Mouse (Mus musculus) thymus, postnatal 4 days (tissue): ENCODE results near the gene Cyp2s1.
"Not testable (repeated sequence)": the region's sequence is repeated elsewhere in the genome, so short reads cannot be mapped to it uniquely, and the experiment has no call there.

Experiments
- DNase-seq: peaks from one replicate; pipeline ENCODE4 v3.0.0; 2021

Gene Cyp2s1

DNA sequence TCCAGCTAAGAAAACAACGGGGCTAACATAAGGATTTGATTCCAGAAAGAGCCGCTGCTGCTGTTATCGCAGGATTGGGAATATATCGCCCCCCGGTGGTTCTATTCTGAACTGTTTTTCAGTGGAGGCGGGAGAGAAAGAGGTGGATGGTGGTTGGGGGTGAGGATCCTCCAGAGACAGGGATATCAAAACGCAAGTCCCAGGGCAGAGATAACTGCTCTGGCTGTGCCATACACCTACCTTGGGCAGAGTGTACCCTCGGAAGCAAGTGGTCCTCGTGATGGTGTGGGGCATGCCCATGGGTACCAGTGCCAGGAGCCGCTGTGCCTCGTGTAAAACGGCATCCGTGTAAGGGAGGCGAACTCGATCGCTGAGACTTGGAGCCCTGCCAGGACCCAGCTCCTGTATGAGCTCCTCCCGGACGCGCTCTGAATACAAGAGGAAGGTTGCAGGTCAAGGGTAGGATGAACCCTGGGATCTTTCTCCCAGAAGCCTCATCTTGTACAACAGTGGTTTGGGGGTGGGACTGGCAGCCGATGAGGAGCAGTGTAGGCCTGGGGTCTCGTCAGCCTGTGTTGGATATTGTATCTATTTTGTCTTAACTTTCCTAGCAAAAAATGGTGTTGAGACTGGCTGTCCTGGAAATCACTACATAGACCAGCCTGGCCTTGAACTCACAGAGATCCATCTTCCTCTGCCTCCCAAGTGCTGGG lies 10.9 kb downstream of the Cyp2s1 start:
- peak; percentile 75 for DNase-seq

DNA sequence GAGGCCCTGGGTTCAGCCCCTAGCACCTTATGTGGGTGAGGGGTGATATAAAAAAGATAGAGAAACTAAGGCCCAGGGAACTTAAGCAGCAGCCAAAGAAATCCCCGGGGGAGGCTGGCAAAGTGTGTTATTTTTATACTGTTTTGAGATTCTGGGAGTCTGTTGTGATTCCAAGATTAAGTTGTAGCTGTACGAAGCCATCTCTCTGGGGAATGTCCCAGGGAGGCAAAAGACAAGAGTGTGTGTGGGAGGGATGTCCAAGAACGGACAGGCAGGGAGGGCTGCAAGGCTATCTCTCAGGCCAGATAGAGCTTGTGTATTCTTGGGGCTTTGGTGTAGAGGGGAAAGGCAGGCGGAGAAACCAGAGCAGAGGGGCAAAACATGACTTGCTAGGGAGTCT lies 11.9 kb downstream of the Cyp2s1 start:
- DNase-seq, result no peak

DNA sequence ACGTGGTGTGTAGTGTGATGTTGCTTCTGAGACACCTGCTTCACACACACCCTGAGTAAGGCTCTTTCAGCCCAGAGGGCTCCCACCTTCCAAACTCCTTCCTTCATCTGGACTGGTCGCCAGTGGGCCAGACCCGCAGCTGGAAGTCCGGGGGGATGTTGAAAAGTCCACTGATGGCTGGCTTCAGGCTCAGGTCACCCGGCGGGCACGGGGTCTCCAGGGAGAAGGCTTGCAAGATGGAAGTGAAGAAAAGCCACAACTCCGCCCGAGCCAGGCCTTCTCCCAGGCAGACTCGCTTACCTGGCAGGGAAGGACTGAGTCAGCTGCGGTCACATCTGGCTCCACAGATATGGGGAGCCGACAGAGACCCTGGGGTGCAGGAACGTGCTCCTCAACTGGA lies 13.3 kb downstream of the Cyp2s1 start:
- no peak for DNase-seq

DNA sequence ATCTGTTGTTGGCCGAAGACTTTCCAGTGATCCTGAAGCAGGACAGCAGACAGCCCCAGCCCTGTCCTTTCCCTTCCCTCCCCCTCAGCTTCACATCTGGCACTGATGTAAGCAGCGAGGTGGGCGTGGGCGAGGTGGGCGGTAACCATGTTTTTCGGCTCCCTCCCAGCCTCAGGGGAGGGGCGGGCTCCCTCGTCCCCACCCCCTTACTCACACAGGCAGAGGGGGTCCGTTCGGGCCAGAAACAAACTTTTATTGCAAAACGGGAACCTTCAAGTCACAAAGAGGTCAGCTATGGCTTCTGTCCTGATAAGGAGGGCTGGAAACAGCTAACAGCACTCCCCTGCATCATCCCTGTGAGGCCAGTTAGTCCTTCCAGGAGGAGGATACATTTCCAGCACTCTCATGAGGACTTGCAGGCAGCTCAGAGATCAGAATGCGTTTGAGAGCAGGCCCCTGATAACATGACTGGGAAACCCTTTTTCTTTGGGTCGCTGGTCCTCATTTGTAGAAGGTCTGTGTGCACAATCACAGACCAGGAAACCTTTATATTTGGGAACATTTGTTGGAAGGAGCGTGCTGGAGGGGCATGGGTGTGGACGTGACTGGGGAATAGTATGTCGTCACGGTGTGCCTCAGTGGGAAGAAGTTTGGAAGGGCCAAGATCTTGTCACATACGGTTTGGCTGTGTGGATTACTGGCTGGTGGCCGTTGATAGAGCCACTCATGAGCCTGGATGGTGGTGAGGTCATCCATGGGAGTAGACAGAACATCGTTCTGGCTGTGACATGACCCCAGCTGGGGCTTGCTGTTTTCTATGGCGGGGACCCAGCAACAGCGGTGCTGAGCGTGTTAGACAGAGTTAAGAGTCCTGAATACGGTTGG lies 14.2 kb downstream of the Cyp2s1 start:
- DNase-seq, result peak; percentile 36

DNA sequence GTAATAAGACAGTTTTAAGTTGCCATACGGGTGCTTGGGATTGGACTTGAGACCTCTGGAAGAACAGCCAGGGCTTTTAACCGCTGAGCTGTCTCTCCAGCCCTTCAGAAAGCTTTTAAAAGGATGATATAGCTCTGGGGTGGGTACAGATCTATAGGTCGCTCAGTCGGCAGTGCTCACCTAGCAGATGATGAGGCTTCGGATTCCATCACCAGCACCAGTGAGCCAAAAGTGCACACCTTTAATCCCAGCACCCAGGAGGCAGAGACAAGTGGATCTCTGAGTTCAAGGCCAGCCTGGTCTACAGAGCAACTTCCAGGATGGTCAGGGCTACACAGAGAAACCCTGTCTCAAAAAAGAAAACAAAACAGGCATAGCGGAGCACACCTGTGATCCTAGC lies 15.7 kb downstream of the Cyp2s1 start:
- no peak for DNase-seq

DNA sequence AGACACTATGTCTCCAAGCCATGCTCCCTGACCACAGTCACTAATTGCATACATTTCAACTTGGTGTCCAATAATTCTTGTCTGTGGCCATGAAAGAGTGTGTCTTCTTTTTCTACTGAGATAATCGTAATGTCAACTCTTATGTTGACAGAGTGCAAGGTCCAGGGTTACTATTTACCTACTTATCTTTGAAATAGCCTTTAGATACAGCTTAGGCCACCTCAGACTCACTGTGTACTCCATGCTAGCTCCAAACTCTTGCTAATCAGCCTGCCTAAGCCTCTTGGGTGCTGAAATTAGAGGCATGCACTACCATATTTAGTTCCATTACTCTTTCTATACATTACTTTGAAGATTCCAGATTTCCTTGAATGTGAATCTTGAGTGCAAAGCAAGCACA lies 17.3 kb downstream of the Cyp2s1 start:
- DNase-seq, result no peak

DNA sequence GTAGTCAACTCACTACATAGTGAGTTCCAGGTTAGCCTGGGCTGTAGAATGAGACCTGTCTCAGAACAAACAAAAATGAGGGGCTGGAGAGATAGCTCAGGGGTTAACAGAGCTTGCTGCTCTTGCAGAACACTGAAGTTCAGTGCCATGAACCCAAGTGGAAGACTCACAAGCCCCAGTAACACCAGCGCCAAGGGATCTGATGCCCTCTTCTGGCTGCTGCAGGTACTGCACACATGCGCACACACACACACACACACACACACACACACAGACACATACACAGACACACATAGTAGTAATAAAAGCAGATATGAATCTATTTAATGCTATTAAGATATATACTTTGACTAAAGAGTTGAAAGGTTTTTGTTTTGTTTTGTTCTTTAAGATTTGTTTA lies 18.2 kb downstream of the Cyp2s1 start:
- DNase-seq, result no peak

DNA sequence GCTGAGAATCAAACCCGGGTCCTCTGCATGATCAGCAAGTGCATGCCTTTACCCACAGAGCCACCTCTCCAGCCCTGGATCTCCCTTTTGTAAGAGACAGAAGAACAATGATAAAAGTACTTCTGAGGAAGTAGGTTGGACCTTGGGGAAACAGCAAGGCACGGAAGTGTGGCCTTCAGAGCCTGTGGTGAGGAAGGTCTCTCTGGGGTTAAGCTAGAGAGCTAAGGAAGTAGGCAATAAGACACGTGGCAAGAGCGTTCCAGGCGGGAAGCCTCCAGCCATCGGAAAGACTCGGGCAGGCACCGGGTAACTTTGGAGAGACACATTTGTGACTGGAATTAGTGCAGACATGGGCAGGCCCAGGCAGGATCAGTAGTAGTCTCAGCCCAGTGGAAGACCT lies 21.9 kb downstream of the Cyp2s1 start:
- no peak for DNase-seq

DNA sequence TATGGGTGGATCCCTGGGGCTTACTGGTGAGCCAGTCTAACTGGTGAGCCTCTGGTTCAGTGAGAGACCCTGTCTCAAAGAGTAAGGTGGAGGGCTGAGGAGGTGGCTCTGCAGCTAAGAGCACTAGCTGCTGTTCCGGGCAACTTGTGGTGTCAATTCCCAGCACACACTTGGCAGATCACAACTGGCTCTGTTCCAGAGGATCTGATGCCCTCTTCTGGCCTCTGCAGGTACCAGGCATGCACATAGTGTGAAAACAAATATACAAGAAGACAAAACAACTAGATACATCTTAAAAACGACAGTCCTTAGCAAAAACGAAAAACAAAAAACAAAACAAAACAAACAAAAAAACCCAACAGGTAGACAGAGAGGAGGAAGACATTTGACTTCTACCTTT lies 23.0 kb downstream of the Cyp2s1 start:
- peak; percentile 77 for DNase-seq

DNA sequence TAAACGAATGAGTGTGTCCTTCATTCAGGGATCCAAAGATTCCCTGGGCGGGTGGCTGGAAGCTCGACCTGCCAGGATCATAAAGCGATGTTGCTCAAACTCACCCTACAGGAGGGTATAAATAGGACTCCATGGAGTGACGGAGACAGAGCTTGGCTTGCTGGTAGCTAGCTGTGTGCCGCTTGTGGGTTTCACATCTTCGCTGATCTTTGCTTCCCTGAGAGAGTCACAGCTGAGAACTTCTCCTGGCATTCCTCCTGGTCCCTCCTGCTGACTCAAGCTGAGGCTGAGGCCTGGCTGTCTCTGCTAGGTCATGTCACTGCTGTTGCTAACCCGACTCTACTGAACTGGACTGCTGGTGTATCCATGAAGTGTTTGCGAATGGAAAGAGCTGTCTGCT lies 23.7 kb downstream of the Cyp2s1 start:
- DNase-seq, result not testable (repeated sequence)

DNA sequence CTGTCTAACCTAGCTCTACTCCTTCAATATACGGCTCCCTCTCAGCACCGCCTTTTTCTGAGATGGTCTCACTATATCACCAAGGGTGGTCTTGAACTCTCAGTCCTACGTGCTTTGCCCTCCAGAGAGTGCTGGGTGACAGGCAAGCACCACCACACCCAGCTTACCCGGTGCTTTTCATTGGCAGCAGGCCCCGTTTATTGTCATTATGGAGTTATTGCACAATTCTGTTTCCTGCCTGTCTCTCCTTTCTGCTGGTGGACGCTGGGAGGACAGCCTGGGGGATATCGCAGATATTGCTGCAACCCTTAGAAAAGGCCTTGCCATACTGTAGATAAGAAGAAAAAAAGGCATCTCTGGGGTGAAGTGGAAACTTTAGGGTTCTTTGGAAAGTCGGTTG lies 26.1 kb downstream of the Cyp2s1 start:
- DNase-seq, result no peak

DNA sequence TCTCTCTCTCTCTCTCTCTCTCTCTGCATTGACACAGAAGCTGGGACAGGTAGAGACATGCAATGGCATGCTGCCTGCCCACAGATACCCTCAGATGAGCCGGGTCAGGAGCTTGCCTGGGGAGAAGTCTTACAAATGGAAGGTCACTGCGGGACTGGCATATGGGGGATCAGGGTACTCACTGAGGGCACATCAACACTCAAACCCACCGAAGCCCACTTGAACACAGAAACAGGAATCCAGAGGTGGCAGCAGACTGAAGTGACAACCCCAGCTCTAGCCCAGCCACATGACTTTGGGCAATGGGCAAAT lies 27.6 kb downstream of the Cyp2s1 start:
- no peak for DNase-seq

DNA sequence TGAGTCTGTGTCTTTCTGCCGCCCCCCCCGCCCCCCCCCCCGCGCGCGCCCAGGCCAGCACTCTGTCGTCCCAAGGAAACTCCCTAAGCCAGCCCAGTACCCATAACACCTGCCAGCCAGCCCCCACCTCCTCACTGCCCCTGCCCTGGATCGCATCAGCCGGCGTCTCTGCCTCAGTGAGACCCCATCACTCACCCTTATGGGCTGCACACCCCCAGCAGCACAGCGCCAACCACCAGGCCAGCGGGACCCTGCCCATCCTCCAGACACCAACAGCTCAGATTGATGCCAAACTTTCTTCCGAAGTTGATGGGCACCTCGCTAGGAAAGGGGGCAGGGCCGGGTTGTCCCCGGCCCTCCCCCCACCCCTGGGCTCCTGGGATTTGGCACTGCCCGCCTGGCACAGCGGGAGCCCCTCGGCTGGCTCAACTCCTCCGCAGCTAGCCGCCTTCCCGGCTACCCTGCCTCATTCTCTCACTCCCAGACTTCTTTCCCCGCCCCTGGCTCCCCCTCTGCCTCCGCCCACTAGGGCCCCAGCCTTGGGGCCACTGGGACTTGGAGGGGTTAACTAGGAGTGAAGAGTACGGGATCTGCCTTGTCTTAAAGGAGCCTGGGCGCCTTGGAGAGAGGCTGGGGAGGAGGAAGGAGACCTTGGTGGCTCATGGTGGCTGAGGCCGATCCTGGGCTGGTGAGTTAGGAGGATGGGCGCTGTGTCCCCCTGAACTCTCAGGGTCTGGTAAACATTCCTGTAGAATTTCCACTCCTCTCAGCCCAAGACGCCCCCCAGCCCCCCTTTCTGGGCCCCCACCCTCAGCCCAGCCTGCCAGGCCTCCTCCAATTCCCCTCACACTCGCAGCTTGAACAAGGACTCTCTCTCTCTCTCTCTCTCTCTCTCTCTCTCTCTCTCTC lies 28.2 kb downstream of the Cyp2s1 start, which contains the start of gene Axl:
Gene Axl (minus strand): TSS at position 486 of the 909 bp plus-strand sequence.
- DNase-seq, result no peak

DNA sequence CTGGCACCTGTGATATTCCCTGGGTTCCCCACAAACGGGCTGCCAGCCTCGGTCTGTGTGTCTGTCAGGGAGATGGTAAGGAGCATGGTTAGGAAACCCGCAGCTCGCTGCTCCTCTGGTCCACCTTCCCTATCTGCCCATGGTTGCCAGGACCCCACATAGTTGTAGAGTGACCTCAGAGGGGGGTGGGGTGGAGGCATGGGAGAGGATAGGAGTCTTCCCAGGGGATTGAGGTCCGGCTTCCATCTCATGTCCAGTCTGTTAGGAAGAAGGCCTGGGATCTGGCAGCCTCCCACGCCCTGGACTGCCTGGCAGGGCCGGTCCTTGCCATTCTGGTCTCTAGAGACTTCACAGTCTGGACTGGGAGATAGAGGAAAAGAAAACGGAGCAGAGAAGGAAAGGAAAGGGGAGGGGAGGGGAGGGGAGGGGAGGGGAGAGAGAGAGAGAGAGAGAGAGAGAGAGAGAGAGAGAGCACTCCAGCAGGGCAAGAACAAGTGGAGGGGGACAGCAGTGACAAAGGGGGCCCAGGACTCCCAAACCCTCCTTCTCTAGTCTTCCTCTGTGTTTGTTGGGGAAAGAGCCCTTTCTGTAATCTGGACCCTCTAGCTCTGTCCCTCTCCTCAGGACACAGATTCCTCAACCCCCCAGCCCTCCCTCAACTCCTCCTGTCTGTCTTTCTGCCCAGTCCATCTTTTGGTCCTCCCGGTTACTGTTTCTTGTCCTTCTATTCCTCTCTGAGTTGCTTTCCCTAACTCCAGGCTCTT lies 29.1 kb downstream of the Cyp2s1 start:
- no peak for DNase-seq

DNA sequence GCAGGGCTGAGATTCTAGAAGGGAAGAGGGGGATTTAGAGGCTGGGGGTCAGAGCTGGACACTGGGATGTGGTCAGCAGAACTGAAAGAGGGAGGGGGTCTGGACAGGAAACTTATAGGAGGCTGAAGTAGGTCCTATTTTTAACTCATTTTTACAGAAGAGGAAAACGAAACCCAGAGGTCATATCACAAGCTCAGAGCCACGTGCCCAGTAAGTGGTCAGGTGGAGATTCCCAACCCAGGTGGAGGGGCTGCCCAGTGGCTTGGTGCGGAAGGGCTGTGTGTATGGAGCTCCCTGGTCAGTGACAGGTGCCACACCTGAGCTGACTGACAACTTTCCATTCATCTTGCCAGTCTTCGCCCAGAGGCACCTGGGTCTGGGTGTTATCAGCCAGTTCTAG lies 29.7 kb downstream of the Cyp2s1 start:
- no peak for DNase-seq

DNA sequence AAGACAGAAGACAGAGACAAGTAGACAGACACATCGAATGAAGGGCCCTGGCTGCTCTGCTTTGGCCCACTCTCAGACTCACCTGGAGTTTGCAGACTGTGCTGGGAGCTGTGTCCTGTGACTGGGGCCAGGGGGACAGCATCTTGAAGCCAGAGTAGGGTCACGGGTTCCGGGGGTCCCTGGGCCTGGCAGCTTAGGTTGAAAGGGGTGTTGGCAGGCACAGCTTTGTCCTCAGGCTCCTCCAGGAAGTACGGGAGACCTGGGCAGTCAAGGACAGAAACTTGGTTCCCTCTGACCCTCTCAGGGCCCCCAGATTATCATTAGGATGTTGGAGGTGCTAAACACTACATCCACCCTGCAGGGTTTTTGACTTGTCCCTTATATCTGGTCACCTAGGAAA lies 31.0 kb downstream of the Cyp2s1 start:
- DNase-seq, result no peak

DNA sequence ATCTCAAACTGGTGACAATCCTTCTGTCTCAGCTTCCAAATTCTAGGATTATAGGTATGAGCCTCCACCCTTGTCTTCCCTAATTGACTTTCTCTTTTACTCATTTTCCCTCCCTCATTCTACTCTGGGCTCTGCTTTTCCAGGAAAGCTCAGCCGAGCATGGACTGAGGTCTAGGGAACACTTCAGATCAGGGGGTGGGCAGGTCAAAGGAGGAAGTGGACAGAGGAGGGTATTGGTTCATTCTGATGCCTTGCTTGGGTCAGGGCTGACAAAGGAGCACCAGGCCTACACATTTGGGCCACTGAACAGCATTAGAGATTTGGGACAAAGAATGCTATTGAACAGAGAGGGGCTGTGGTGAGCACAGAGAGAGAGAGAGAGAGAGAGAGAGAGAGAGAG lies 31.9 kb downstream of the Cyp2s1 start:
- DNase-seq, result no peak

DNA sequence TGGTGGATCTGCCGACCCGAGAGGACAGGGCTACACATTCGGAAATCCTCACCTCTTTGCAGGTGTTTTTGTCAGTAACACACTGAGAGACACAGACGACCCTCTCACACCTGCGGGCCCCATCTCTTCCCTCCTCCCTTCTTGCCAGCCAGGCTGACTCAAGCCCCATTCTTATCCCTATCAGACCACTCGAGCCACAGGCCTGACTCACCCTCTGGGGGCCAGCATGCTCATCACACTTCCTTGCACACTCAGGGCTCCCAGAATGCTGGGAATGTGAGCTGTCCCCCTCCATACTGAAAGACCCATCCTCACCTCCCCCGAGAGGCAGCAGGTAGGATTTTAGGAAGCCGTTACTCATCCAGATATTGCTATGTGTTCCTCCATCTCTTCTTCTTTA lies 33.0 kb downstream of the Cyp2s1 start:
- DNase-seq, result no peak

DNA sequence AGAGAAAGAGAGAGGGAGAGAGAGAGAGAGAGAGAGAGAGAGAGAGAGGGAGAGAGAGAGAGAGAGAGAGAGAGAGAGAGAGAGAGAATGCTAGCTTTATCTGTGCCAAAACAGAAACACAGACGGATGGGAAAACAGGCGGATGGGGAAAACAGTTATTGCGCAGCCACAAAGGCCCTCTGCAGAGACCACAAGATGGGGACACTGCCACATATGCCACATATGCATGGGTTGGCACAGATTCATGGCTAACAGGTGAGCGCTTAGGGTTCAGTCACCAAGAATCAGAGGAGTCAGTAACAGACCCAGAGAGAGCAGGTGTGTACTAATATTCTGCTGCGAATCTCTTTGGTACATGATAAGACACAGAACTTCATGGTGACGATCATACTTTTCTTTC lies 34.0 kb downstream of the Cyp2s1 start:
- no peak for DNase-seq

DNA sequence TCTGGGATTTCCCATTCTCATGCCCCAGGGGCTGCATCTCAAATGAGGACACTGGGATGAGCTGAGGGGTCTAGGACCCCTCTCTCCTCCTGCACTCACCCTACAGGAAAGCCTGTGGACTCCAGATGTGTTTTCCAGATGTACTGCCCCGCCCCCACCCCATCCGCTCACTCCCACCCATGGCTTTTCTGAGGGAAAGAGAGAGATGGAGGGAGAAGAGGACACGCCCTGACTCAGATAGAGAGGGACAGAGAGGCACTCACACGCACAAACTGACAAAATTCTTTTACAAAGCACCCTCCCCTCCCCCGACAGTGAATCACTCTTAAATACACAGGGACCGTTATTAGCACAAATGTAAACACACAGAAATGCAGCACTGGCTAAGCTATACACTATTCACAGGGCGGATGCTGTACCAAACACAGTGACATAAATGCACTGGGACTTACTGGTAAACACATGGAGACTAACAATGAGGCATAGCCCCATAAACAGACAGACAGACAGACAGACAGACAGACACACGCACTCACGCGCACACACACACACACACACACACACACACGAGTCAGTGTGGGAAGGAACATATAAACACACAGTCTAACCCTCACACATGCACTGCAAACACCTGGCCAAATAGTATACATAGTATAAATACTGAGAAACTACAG lies 34.6 kb downstream of the Cyp2s1 start:
- DNase-seq, result no peak

DNA sequence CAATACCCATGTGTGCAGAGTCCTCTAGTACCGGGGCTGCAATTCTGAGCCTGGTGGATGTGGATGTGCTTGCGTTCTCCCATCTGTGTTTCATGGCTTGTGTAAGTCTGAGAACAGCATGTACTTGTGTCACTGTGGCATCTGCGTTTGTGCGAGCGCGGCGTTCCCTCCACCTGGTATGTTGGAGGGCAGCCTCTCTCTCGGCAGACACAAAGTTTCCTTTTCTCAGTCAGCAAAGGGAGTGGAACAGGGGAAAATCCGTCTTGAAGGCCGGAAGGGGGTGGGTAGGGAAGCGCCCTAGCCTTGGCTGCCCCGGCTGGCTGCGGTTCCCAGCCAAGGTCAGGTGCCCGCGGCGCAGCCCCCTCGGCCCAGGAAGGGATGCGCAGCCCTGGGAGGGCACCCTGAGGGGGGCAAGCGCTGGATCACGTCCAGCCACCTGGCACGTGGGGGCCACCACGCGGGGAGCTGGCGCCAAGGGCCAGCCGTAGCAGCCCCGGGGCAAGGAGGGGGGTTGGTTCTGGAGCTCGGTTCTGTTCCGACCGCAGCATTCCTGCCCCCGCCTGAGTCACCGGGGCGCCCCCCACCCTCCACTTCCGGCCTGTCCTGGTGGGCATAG lies 35.3 kb downstream of the Cyp2s1 start:
- DNase-seq, result peak; percentile 64

DNA sequence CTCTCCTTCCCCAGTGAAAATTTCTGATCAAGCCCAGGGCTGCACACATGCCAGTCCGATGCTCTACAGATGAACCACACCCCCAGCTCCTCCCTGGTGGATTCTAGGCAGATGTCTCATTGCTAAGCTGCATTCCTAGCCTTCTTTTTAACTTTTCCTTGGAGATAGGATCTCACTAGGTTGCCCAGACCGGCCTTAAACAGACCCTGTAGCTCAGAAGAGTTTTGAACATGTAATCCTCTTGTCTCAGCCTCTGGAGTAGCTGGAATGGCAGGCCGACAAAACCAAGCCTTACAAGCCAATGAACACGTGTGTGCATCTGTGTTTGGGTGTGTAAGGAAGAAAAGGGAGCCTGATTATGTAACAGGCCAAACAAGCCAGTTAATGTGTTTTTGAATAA lies 36.0 kb downstream of the Cyp2s1 start:
- DNase-seq, result no peak
